Mouse (Mus musculus): ENCODE measurements around the gene Socs7.
A peak's percentile ranks its signal among the peaks of the same experiment; 100 is the strongest.

Gene Socs7

DNA sequence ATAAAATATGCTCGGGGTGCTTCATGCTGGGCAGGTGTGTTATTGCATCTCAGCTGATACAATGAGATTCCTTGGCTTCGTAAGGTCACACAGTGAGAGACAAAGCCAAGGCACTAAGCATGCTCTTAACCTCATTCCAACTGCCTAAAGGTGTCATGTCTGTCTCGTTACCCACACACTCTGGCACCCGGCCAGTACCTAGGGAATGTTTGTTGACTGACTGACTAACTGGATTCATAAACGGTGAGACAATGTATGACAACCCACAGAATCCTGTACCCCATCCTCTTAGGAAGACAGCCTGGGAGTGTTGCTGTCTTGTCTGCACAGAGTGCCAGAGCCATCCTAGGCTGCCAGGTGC, 57.2 kb downstream of the Socs7 start:
- no peak for DNase-seq

DNA sequence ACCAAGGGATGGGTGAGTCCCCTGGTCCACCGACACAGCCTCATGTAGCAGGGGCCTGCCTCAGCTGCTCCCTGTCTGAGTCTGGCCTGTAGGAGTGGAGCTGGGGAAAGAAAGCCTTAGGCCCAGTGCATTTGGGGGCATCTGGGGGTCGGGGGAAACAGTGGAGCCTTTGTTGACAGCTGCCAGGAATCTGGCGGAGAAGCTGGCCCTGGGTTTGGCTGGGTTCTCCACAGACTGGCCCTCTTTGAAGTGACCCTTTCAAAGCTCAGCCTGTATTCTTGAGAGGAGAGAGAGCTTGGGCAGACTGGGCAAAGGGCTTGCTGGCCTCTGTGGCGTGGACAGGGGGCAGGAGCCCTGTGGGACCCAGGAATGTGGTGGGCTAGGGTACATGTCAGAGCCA, 60.2 kb downstream of the Socs7 start:
- DNase-seq: no peak

DNA sequence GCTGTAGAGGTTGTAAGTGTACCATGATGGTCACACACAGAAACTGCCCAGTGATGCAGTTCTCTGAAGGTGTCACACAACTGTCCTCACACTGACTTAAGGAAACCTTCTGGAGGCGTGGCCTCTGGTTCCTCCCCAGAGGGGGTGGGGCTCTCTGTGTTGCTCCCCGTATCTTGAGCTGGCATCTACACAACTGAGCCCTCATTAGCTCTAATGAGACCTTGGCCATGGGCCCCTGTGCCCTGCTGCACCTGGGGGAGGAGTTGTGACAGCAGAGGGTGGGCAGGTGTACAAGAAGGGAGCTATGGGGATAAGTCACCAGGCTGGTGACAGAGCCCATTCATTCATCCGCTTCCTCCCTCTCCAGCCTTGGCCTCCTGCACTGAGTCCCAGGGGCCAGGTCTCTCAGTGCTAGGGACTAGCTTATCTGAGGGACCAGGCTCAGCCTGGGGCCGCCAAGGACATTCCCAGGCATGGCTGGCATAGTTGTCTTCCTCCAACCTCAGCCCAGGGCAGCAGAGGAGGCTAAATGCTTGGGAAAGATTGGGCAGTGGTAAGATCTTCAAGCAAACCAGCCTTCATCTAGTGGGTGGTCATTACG, 61.8 kb downstream of the Socs7 start:
- DNase-seq: no peak

DNA sequence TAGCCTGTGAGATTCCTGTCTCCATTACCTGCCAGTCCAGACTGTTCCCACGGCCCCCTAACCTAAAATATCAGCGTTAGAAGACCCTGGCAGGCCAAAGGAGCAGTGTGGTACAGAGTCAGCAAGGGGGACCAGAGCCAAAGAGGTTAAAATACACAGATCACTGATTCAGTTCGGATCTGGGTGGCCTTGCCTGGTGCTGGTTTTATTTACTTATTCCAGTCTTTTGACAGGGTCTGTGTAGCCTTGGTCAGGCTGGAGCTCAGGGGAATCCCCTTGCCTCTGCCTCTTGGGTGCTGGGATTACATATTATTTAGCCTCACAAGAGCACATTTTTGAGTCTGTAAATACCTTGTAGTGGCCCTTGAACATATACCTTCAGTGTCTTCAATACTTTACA, 62.5 kb downstream of the Socs7 start:
- no peak for DNase-seq

DNA sequence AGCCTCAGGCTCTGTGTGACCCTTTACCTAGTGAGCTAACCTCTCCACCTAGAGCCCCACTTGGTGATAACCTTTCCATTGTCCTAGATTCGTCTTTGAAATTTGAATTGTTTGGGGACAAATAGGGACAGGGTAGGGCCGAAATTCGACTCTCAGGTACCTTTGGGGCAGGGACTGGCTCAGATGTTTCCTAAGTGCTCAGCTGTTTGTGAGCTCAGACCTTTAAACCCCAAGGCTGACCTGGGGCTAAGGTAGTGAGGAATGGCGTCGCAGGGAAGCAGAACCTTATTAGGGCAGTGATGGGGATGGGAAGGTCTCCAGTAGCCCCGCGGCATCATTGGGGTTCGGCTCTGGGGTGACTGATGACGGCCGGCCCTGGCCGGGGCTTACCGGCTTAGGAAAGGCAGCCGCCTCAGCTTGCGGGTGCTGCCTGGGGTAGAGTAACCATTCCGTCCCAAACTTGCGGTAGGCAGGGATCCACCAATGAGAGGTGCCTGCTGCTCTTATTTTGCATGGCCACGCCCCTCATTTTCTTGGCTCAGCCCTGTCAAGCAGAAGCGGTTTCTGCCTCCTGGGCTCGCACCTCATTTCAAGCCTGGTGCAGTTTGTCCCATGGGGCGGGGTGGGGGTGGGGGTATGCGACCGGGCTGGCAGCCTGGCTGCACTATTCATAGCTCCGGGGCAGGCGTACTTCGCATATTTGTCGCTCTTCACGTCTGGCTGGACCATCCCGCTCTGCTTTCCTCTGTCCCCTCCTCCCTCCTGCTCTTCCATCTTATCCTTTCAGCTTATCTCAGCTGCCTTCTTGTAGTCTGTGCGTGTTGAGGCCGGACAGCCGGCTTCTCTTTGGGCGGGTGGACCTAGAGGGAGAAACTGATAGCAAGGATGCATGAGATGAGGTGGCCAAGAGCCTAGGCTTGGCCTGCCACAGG, 65.7 kb downstream of the Socs7 start:
- DNase-seq: peak; percentile 87 to 89

DNA sequence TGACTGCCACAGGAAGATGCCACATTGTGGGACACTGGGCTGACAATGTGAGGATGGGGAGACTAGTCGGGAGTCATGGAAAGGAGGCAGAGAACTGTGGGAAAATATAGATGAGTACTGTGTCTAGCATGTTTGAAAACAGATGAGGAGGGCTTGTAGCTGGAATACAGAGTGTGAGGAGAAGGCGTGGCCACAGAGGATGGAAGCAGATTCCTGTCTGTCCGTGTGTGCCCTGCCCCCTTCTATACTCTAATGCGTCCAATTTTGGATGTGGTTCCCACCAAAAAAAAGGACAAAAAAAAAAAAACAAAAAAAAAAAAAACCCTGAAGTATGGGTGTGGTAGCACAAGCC, 66.4 kb downstream of the Socs7 start:
- no peak for DNase-seq

DNA sequence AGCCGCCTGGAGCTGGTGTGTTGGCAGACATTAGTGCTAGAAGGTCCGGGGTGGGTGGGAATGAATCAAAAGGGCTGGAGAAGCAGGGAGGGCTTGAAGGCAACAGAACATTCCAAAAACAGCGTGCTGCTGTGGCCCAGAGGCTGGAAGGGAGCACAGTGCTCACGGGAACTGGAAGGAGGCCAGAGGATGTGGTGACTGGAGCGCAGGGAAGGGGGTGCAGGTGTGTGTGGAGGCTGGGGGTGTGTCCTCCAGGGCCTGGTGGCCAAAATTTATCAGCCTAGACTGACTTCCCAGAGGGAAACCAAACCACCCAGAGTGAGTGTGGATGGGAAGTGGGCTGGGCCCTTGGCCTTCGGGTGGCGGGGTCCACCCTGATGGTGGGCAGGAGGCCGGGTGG, 67.3 kb downstream of the Socs7 start:
- no peak for DNase-seq

DNA sequence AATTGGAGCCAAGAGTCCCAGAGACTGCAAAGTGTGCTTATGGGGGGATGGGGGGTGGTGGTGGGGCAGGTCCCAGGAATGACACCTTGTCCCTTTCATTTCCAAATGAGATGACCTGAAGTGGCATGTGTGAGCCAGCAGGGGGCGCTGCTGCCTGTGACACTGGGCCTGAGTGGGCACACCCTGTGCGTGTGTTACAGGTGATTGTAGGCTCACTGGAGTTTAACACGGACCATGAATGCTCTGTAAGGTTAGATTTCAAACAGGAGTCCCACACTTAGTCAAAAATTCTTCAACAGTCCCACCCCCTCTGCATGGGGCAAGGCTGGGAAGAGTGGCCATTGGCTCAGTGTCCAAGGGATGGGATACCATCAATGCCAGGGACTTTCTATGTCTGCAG, 69.7 kb downstream of the Socs7 start:
- peak; percentile 56 to 85 for DNase-seq

DNA sequence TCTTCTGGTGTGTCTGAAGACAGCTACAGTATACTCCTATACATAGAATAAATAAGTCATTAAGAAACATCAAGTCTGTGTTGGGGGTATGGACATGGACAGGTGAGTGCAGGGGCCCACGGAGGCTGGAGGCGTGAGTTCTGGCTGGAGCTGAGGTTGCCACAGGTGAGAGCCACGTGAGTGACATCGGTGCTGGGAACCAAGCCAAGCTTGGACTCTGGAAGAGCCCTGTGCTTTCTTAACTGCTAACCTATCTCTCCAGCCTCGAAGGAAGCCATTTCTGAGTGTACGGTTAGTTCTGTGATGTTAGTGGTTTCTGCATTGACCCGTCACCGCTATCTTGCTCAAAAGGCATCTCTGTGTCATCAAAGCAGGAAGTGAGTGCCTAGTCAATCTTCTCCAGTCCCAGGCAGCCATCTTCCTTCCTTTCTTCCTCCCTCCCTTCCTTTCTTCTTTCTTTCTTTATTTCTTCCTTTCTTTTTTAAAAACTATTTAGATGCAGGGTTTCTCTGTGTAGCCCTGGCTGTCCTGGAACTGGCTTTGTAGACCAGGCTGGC, 70.7 kb downstream of the Socs7 start:
- DNase-seq: peak in 1 of 2 experiments; percentile 71

DNA sequence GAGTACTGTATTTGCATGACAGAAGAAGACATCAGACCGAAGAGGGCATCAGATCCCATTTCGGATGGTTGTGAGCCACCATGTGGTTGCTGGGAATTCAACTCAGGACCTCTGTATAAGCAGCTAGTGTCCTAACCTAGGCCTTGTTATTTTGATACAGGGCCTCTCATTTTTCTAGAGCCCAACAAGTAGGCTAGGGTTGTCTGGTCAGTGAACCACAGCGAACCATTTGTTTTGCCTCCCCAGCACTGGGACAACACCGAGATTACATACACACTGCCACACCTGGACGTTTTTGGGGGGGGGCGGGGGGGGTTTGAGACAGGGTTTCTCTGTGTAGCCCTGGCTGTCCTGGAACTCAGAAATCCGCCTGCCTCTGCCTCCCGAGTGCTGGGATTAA, 71.8 kb downstream of the Socs7 start:
- DNase-seq: no peak

DNA sequence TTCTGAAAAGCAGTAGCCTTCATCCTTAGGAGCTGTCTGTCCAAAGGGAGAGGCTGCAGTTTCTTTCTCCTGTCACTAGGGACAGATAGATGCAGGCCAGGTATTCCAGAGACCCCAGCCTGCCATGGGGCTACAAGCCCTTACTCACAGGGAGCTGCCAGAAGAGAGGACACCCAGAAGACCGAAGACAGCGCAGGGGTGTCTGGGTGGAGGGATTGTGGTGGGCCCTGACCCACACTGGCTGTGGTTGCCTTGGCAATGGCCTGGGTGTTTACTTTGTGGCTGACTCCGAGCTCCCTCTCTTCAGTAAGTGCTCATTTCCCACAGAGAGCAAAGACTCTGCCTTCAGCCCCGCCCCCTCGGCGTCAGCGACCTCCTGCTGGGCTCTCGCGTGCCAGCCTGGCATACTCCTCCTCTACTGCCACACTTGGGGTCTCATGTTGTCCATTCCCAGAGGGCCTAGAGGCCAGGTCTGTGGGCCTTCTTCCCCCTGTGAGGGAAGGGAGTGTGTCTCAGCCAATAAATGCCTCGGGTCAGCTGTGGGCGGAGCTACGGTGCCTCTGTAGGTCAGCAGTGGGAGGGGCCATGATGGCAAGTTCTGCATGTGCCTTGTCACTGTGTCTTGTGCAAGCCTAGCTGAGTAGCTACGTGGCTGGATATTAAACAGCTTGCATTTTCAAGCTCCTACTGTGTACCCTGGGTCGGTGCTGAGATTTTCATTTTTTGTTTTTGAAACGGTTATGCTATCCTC, 72.5 kb downstream of the Socs7 start:
- DNase-seq: peak; percentile 92 to 93

DNA sequence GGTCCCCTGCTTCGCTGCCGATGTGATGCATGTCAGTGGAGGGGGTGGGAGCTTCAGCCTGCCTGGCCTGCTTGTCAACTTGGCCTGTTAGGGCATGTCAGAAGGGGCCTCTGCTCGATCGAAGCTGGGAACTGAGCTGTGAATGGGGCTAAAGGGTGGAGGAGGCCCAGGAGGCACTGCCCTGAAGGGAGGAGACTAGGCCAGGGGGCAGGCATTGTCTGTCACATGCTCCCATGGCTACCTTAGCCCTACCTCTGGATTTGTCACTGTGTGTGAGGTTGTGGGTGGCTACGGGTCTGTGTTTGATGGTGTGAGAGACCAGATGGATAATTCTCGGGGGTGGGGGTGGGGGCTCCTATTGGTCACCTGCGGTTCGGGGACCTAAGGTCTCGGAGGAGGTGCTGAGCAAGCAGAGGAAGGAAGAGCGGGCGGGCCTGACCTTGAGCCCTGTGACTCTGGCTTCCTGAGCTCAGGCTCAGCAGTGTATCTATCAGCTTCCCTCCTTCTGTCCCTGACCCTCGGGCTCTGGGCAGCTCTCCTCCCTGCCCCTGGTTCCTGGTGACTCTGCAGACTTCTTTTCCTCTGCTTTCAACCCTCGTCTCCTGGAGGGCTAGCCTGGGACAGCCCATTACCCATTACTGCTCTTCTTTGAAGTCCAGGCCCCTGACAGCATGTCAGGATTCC, 73.6 kb downstream of the Socs7 start:
- peak; percentile 47 to 64 for DNase-seq

DNA sequence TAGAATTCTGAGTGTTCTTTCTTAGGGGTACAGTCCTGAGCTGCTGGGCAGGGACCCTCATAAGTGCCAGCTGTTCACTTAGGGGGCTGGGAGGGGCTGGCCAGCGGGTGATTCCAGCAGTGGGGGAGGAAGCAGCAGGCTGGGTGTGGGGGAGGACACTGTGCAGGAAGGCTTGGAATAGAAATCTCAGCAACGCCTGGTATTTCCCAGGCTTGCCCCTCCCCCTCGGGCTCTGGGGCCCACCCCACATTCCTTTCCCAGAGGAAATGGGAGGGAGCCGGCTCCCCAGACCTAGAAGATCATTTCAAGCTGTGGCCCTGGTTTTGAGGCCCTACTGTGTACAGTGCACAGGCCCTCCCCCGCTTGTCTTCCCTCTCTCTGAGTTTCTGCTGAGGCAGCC, 75.4 kb downstream of the Socs7 start:
- DNase-seq: peak; percentile 90 to 91

DNA sequence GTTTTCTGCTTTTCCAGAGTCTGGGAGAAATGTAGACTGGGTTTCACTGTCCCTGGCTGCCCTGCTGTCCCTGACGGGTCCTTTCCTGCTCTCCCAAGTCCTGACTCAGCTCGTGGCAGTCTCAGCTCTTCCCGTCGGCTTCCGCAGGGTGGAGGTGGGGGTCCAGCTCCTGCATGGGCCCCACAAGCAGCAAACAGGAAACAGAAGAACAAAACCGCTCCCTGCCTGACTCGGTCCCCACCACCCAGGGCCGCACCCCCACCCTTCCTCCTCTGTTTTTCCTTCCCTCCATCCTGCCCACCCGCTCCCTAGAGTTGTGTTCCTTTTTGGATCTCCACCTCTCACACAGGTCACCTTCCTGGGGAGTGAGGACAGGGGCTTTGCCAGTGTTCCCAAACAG, 76.5 kb downstream of the Socs7 start:
- peak; percentile 71 to 73 for DNase-seq

DNA sequence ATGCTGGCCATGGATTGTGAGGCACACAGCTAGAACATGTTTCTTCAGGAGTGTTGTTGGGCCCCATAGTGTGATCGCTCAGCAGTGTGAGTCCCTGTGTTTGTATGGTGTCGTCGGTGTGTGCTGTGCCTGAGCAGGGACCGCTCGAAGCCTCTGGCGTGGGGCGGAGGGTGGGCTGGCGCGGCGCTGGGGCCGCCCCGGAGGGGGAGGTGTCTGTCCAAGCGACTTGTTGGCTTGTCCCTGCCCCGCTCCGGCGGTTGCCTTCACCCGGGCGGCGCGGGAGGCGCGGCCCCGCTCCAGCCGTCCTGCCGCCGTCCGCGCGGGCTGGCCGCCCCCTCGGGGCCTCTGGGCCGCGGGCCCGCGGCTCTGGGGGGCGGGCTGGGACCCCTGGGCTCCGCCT, 77.6 kb downstream of the Socs7 start:
- DNase-seq: peak; percentile 85 to 87

DNA sequence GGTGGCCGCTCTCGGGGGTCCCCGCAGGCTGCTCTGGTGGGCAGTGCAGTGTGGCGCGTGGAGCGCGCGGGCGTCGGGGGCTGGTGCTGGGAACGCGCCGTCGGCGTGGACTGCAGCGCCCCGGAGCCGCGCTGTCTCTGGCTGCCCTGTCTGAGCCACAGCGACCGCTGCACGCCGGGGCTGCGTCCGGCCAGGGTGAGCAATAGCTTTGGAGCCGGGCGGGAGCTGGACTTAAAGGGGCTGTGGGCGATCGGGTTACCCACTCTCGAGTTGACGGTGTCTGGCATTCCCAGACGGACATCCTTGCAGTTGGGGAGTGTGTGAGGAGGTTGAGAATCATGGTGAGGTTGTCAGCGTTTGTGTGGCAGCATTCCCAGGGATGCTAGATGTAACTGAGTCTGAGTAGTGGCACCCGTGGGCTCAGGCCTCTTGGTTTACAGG, 78.1 kb downstream of the Socs7 start:
- peak in 1 of 2 experiments; percentile 55 for DNase-seq

DNA sequence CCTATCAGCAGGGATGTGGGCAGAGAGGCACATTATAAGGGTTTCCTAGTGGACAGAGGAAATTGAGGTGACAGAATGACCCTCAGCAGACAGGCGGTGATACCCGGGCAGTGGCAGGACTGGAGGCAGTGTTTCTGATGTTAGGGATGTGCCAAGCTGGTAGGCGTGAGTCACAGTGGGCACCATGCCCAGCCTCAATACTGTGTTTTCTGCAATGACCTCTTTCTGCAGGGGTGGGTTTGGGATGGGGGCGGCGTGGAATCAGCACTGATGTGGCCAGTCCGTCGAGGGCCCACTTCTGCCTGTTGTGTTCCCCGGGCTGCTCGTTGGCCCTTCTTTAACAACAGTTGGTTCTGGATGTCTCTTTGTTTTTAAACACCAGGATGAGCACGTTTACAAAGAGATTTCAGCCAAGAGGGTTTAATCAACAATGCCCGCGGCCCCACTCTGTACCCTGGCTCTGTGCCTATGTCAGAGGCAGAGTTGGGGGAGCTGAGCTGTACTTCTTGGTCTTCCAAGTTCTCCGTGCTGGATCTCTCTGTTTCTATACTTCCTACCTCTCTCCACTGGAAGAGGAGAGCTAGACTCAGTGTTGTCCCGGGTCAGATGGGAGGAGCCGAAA, 78.8 kb downstream of the Socs7 start:
- DNase-seq: peak in 1 of 2 experiments; percentile 39

DNA sequence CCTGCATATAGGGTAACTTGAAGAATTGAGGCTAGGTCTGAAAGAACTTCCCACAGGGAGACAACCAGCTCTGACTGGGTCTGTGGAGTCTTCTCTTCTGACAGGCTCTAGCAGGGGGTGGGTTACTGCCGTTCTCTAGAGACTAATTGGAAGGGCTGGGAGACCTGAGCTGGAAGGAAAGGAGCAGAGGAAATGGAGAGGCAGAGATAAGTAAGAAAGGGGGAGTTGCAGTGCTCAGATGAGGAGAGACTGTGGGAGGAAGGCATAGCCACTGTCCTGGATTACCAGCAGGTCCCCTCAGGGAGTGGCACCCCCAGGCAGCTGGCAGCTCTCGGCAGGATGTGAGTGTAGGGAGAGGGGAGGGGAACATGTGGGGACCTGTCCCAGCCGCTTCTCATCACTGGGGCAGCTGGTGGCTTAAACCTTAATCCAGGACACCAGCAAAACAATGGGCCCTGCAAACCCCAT, 79.3 kb downstream of the Socs7 start:
- DNase-seq: peak in 1 of 2 experiments; percentile 38

DNA sequence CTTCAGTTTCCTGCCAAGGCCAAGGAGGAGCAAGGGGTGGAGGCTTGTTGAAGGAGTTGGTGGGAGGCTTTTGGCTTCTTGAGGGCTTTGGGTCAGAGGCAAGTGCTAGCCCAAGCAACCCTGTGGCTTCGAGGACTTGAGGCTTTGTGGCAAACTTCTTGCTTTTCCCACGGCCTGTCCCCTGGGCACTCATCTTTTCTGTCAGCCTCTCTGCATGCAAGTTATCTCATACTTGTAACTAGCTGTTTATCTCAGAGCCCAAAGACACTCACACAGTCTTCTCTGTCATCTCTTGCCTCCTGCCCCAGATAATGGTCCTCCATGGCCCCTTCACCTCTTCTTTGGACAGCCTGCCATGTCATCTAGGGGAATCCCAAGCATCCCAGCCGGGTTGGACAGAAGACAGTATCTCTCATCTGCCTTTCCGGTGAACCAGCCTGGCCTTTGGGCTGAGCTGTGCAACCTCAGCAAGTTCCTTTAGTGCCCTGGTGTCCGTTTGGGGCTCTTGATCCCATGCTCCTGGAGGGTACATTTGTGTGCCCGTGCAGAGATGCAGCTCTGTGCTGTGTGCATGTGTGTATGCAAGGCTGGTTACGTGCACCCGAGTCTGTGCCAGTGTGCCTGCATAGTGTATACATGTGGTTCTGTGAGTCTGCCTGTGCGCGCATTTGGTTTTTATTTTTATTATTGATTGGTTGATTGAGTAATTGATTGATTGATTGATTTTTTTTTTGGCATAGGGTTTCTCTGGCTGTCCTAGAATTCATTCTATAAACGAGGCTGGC, 80.7 kb downstream of the Socs7 start:
- DNase-seq: no peak

DNA sequence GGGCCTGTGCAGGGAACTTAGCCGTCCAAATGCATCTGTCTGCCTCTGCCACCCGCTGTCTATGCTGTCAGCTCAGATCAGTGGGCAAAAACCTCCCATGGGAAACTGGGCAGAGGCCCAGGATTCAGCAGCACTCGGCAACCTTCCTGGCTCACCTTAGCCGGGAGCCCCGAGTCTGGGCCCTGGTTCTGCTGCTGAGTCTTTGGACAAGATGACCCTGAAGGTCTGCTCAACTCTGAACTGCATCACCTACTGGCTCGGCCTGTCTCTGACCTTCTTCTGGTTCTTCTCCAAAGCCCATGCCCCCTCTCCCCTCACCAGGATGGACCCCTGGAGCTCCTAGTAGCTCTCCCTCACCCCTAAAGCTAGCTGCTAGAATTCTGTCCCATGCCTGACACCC, 83.2 kb downstream of the Socs7 start:
- DNase-seq: no peak

DNA sequence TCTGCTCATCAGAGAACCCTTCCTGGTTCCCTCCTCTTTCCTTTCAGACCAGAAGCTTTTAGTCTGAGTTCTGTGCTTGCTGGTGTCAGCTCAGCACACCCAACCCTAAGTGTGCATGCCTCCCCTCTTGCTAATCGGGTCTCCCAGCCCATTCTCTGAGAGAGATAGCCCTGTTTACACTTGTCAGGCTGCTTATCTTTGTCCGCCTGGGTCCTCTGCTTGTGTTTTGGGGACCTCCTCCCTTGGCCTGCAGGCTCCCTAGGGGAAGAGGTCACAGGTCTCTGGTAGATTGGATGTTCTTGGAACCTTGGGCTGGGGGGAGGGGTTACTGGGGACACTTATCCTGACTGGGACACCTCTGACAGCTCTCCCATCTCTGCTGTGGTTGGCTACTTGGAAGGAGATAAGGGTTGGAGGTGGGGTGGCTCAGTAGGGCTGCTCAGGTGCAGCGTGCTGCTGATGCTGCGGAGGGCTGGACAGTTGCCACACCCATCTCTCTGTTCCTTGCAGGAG, 83.7 kb downstream of the Socs7 start:
- DNase-seq: no peak
